Mouse (Mus musculus): ENCODE results near the gene Ctsd.

- TF ChIP-seq CTCF (IDR thresholded peaks at IDR 0.05; ENCODE audit: extremely low read depth, insufficient read length, insufficient replicate concordance, low read depth, low read length) (no peak), POLR2A (IDR thresholded peaks at IDR 0.05; ENCODE audit: low read depth, low read length) (no peak)
These were observed 20.8 kb upstream of the Ctsd start for GRCm38 (mm10) chr7:142408686-142409085.

Data from small intestine, adult 2 months (tissue).